Mouse (Mus musculus): ENCODE data around the gene Olfr356.

Gene Olfr356

GRCm38 (mm10) chr2:36936821-36937220, at the start of gene Olfr356:
Gene Olfr356, plus strand, starts transcription at chr2:36937121.
- DNase-seq (ENCODE audit: low spot score), result no peak

- DNase-seq (ENCODE audit: low spot score), result no peak
Measured at GRCm38 (mm10) chr2:36892836-36893235, 44.1 kb upstream of the Olfr356 start, which contains the start of gene Olfr353. Gene Olfr353, minus strand, starts transcription at chr2:36892936.

- DNase-seq (ENCODE audit: low spot score), result no peak
Measured at GRCm38 (mm10) chr2:36897114-36897513, 39.8 kb upstream of the Olfr356 start.

- DNase-seq (ENCODE audit: low spot score), result no peak
Measured at GRCm38 (mm10) chr2:36905380-36905779, 31.5 kb upstream of the Olfr356 start, which contains the start of gene Olfr354. Gene Olfr354, plus strand, starts transcription at chr2:36905680.

GRCm38 (mm10) chr2:36928797-36929196, 8.1 kb upstream of the Olfr356 start, which contains the start of gene Olfr355:
Gene Olfr355, minus strand, starts transcription at chr2:36928897.
- no peak for DNase-seq (ENCODE audit: low spot score)
